Mouse (Mus musculus): ENCODE measurements around the gene Eif4g1. TPM values are rescaled to one million over a fixed set of nuclear protein-coding genes. Genes with fewer than 3 reads are reported as not detected.
A peak's percentile ranks its signal among the peaks of the same experiment; 100 is the strongest.
"Not testable (repeated sequence)": the region's sequence is repeated elsewhere in the genome, so short reads cannot be mapped to it uniquely, and the experiment has no call there.

The Eif4g1 gene
- 100 to 1,000 TPM; 388 to 397 TPM for total RNA-seq (2021)

- intact Hi-C loops (cut with DNase I); DNase-seq (ENCODE audit: low spot score): not testable (repeated sequence)
Observed at GRCm38 (mm10) chr16:20668013-20668412, at the start of gene Eif4g1. TSS of gene Eif4g1 (plus strand) at chr16:20668313.

- DNase-seq (ENCODE audit: low spot score), result no peak
Observed at GRCm38 (mm10) chr16:20619541-20620398, 48.3 kb upstream of the Eif4g1 start.

DNA sequence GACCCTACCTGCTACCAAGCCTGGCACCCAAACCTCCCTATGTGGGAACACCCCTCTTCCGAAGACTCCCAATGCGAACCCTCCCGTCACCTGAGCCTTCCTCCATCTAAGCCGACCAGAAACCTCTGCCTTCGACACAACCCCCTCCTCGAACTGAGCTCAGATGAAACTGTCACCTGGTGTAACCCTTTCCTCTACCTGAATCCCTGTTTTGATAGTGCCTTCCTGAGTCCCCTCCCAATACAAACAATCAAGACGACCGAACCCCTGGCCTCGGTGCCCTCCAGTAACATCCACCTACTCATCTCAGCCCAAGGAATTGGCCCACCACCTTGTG lies 47.7 kb upstream of the Eif4g1 start:
- intact Hi-C loops (cut with DNase I), result no loop called here

More at GRCm38 (mm10) chr16:20619541-20620398, 48.3 kb upstream of the Eif4g1 start:
- intact Hi-C loops (cut with DNase I), result loop anchor here (5.0 to 10.0 kb wide), 2 partner anchors 67 to 195 kb away; partner anchors contain the start of gene Abcc5

GRCm38 (mm10) chr16:20620751-20621190 lies 47.3 kb upstream of the Eif4g1 start:
- no peak for DNase-seq (ENCODE audit: low spot score)
- intact Hi-C loops (cut with DNase I), result no loop called here

More for the DNA sequence above, 47.7 kb upstream of the Eif4g1 start:
- no peak for DNase-seq (ENCODE audit: low spot score)

- intact Hi-C loops (cut with DNase I), result no loop called here
Observed at GRCm38 (mm10) chr16:20621191-20621990, 46.7 kb upstream of the Eif4g1 start, which contains the start of gene Camk2n2. TSS of gene Camk2n2 (minus strand) at chr16:20621287.

DNA sequence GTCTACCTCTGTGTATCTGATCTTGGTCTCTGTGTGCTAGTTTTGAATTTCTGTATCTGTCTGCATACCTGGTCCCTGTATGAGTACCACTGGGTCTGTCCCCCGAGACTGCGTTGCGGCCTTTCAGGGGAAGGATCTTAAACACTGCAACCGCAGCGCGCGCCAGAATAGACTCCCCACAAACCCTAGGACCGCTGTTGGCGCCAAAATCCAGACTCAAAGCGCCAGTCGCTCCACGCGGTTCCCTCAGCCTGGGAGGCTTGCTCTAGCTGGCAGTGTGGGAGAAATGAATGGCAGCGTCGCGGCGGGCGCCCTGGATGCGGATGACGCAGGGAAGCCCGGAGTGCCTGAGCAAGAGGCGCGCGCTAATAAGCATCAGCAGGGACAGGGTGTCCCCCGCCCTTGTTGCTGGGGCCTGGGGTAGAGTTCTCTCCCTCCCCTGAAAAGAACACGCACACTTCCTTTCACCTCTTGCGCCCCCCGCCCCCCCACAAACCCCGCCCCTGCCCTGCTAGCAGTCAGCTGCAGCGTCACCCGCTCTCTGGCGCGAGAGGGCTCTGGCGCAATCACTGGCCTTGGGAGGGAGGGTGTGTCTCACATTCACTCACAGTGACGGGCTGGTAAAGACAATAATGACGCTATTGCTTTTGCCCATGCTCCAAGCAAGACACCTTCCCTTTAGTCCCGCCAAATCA lies 46.0 kb upstream of the Eif4g1 start:
- DNase-seq (ENCODE audit: low spot score), result peak; percentile 35
- intact Hi-C loops (cut with DNase I), result no loop called here

More at GRCm38 (mm10) chr16:20621191-20621990, 46.7 kb upstream of the Eif4g1 start, which contains the start of gene Camk2n2:
- DNase-seq (ENCODE audit: low spot score), result peak; percentile 47

- intact Hi-C loops (cut with DNase I), result no loop called here
- DNase-seq (ENCODE audit: low spot score), result no peak
Observed at GRCm38 (mm10) chr16:20623211-20623610, 44.9 kb upstream of the Eif4g1 start.

- intact Hi-C loops (cut with DNase I), result no loop called here
- no peak for DNase-seq (ENCODE audit: low spot score)
Observed at GRCm38 (mm10) chr16:20628871-20629391, 39.2 kb upstream of the Eif4g1 start.

DNA sequence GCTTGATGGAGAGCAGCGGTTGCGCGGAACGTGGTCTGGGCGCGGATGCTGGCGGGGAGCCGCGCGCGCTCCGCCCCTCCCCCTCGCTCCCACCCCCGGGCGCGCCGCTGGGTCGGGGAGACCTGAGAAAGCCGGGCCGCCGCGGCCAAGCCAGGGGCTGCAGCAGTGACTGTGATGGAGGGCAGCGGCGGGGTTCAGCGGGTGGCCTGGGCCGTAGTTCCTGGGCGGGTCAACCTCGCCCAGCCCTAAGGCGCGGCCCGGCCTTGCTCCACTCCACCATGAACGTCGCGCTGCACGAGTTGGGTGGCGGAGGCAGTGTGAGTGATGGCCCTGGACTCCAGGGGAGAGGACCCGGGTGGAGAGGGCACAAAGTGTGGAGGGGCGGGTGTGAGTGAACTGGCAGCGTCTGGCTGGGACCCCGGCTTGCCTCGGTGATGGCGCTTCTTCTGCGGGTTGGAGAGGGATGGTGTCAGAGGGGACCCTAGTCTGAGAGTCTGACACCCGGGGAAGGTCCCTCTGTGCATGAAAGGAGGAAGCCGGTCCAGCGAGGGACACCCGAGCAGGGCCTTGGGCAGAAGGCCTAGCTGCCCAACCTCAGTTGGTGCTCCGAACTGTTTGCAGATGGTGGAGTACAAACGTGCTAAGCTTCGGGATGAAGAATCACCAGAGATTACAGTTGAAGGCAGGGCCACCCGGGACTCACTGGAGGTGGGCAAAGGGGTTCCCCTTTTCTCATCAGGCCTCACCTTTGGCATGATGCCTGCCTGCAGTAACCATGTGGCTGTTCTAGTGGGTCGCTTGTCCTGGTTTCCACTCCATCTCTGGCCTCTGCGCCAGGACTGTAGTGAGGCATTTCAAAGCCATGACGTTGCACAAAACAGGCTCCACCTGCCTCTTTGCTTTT lies 38.1 kb upstream of the Eif4g1 start, which contains the start of gene Ece2:
Gene Ece2, plus strand, starts transcription at position 98 of the 904 bp plus-strand sequence.
- intact Hi-C loops (cut with DNase I), result no loop called here

DNA sequence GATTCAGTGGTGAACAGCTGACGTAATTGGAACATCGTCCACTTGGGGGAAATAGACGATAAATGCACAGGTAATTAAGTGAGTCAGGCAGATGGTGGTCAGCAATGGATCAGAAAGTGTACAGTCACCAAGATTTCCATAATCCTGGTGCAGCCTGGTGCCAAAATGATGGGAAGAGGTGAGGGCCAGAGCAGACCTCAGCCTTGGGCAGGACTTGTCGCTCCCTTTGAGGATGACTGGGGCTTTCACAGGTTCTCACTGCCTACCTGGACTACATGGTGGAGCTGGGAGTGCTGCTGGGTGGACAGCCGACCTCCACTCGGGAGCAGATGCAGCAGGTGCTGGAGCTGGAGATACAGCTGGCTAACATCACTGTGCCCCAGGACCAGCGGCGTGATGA lies 30.7 kb upstream of the Eif4g1 start:
- intact Hi-C loops (cut with DNase I), result no loop called here
- no peak for DNase-seq (ENCODE audit: low spot score)

More for the DNA sequence above, 38.1 kb upstream of the Eif4g1 start, which contains the start of gene Ece2:
- DNase-seq (ENCODE audit: low spot score), result no peak

GRCm38 (mm10) chr16:20638367-20638766 lies 29.7 kb upstream of the Eif4g1 start:
- DNase-seq (ENCODE audit: low spot score), result no peak
- intact Hi-C loops (cut with DNase I), result no loop called here

GRCm38 (mm10) chr16:20642161-20642560 lies 26.0 kb upstream of the Eif4g1 start:
- intact Hi-C loops (cut with DNase I), result loop anchor here (1.0 to 5.0 kb wide), 2 partner anchors 95 to 146 kb away; partner anchors contain the start of gene Abcf3
- DNase-seq (ENCODE audit: low spot score), result no peak

- intact Hi-C loops (cut with DNase I), result loop anchor here (5.0 kb wide), 1 partner anchor 97 kb away; the partner anchor contains the start of gene Abcf3
- no peak for DNase-seq (ENCODE audit: low spot score)
Observed at GRCm38 (mm10) chr16:20643911-20644310, 24.2 kb upstream of the Eif4g1 start.

DNA sequence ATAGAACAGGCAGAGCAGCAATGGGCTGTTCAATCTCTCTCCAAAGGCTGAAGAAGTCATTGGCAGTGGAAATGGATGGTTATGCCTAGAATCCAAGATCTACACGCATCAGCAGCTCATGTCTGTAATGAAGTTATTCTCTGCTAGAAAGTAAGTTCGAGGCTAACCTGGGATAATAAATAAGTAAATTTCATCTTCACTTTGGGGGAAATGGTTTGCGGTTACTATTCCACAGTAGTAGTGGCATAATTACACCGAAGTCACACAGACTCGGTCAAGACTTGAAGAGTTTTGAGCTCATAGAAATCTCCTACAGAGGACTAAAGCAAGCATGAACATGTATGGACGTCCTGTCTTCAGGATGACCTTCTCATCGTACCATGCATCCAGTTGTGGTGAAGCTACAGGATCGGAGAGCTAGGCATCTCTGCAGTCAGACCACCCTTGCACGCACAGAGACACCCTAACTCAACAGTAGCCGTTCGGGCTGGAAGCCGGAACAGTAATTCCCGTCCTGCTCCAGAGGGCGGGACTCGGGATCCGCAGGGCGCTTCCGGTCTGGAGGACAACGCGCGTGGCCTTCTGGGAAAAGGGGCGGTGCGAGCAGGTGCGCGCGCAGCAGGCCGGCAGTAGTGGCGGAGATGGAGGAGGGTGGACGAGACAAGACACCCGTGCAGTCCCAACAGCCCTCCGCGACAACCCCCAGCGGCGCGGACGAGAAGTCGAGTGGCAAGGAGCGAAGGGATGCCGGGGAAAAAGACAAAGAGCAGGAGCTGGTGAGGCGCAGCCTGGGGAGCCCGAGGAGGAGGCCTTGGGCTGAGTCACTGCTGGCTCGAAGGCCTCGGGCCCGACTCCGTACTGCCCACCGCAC lies 16.8 kb upstream of the Eif4g1 start, which contains the start of gene Psmd2:
Gene Psmd2, plus strand, starts transcription at position 577 of the 871 bp plus-strand sequence.
- DNase-seq (ENCODE audit: low spot score), result peak; percentile 92
- intact Hi-C loops (cut with DNase I), result loop anchor here (2.0 to 10.0 kb wide), 2 partner anchors 41 to 113 kb away; partner anchors contain the start of genes Alg3, Eef1akmt4 and Gm49333

GRCm38 (mm10) chr16:20651947-20652310 lies 16.2 kb upstream of the Eif4g1 start:
- DNase-seq (ENCODE audit: low spot score), result no peak
- intact Hi-C loops (cut with DNase I), result loop anchor here (2.0 to 10.0 kb wide), 2 partner anchors 41 to 113 kb away; partner anchors contain the start of genes Alg3, Eef1akmt4 and Gm49333

DNA sequence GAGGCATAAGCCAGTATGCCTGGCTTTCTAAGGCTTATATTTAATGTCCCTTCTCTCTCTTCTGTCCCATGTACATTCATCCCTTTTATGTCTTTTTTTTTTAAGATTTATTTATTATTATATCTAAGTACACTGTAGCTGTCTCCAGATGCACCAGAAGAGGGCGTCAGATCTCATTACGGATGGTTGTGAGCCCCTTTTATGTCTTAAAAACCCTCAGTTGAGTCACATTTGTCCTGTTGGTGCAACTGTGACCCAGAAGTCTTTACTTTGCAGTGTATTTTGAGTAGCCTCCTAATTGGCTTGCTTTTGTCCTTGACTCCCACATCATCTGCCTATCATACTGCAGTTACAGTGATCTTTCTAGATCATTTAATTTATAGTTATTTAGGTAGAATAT lies 14.8 kb upstream of the Eif4g1 start:
- no peak for DNase-seq (ENCODE audit: low spot score)
- intact Hi-C loops (cut with DNase I), result loop anchor here (10.0 kb wide), 1 partner anchor 111 kb away; no protein-coding TSS in a partner anchor

- intact Hi-C loops (cut with DNase I), result loop anchor here (10.0 kb wide), 1 partner anchor 107 kb away; no protein-coding TSS in a partner anchor
- no peak for DNase-seq (ENCODE audit: low spot score)
Observed at GRCm38 (mm10) chr16:20657661-20658060, 10.5 kb upstream of the Eif4g1 start.

All from heart, postnatal 25 days (tissue).